Mouse (Mus musculus): ENCODE results near the gene Lmo3.

GRCm38 (mm10) chr6:138436813-138437212, 145.0 kb downstream of the Lmo3 start:
- TF ChIP-seq CTCF (IDR thresholded peaks at IDR 0.05; ENCODE audit: control insufficient read depth, insufficient read depth, insufficient read length) (no peak), MAX (IDR thresholded peaks at IDR 0.05) (no peak), USF1 (IDR thresholded peaks at IDR 0.05; ENCODE audit: low read depth) (no peak), MYOD1 (IDR thresholded peaks at IDR 0.05; ENCODE audit: control insufficient read depth, insufficient read length, low read depth) (no peak)
